Mouse (Mus musculus) splenic B cell, adult 2 months (primary cell): ENCODE data around the gene Grin2b.
"Not testable (repeated sequence)": the region's sequence is repeated elsewhere in the genome, so short reads cannot be mapped to it uniquely, and the experiment has no call there.

Source experiments
- DNase-seq: peaks from one replicate; pipeline ENCODE4 v3.0.0-alpha.2; 2011; ENCODE audit warnings: low read depth, low spot score
- H3K27me3 ChIP-seq: 2 replicates; pipeline ENCODE4 v1.6.1; 2012; ENCODE audit warnings: mild to moderate bottlenecking, low read length, moderate library complexity, mixed read lengths; ENCODE audit not compliant: control insufficient read depth, poor library complexity, insufficient read depth, severe bottlenecking
- H3K36me3 ChIP-seq: 2 replicates; pipeline ENCODE4 v1.6.1; 2012; ENCODE audit warnings: mild to moderate bottlenecking, low read length, moderate library complexity, mixed read lengths; ENCODE audit not compliant: control insufficient read depth, poor library complexity, insufficient read depth, severe bottlenecking

Grin2b gene

GRCm38 (mm10) chr6:135854173-135854591, 319.1 kb downstream of the Grin2b start:
- Histone ChIP-seq H3K36me3 (no peaks in the 10 kb centered on the region), H3K27me3 (no peaks in the 10 kb centered on the region)
- no peak for DNase-seq

- no peaks in the 10 kb centered on the region for H3K27me3 ChIP-seq
- H3K36me3 ChIP-seq = no peaks in the 10 kb centered on the region
- DNase-seq = no peak
Observed at GRCm38 (mm10) chr6:135843755-135844154, 329.6 kb downstream of the Grin2b start.

- no peak for DNase-seq
- H3K27me3 ChIP-seq = no peaks in the 10 kb centered on the region
- H3K36me3 ChIP-seq = no peaks in the 10 kb centered on the region
Observed at GRCm38 (mm10) chr6:135836353-135836752, 337.0 kb downstream of the Grin2b start.

- no peak for DNase-seq
- Histone ChIP-seq H3K36me3 (no peaks in the 10 kb centered on the region), H3K27me3 (no peaks in the 10 kb centered on the region)
Observed at GRCm38 (mm10) chr6:135833542-135833941, 339.8 kb downstream of the Grin2b start.

- Histone ChIP-seq H3K27me3 (no peaks in the 10 kb centered on the region), H3K36me3 (no peaks in the 10 kb centered on the region)
- no peak for DNase-seq
Observed at GRCm38 (mm10) chr6:135832041-135832440, 341.3 kb downstream of the Grin2b start.

- DNase-seq = no peak
- Histone ChIP-seq H3K36me3 (no peaks in the 10 kb centered on the region), H3K27me3 (no peaks in the 10 kb centered on the region)
Observed at GRCm38 (mm10) chr6:135831032-135831431, 342.3 kb downstream of the Grin2b start.

GRCm38 (mm10) chr6:135829458-135829857, 343.9 kb downstream of the Grin2b start:
- Histone ChIP-seq H3K36me3 (no peaks in the 10 kb centered on the region), H3K27me3 (no peaks in the 10 kb centered on the region)
- DNase-seq = no peak

GRCm38 (mm10) chr6:135828976-135829375, 344.3 kb downstream of the Grin2b start:
- no peaks in the 10 kb centered on the region for H3K36me3 ChIP-seq
- H3K27me3 ChIP-seq = no peaks in the 10 kb centered on the region
- no peak for DNase-seq

- peak; percentile 2 for DNase-seq
- H3K27me3 ChIP-seq = no peaks in the 10 kb centered on the region
- H3K36me3 ChIP-seq = no peaks in the 10 kb centered on the region
Observed at GRCm38 (mm10) chr6:135827942-135828341, 345.4 kb downstream of the Grin2b start.

- no peaks in the 10 kb centered on the region for H3K27me3 ChIP-seq
- H3K36me3 ChIP-seq = no peaks in the 10 kb centered on the region
- DNase-seq = no peak
Observed at GRCm38 (mm10) chr6:135827317-135827716, 346.0 kb downstream of the Grin2b start.

- not testable (repeated sequence) for H3K27me3 ChIP-seq, DNase-seq, H3K36me3 ChIP-seq
Observed at GRCm38 (mm10) chr6:135826776-135827175, 346.5 kb downstream of the Grin2b start.

- Histone ChIP-seq H3K27me3 (no peaks in the 10 kb centered on the region; the same call in 1 of the 2 replicates), H3K36me3 (no peaks in the 10 kb centered on the region)
- DNase-seq = no peak
Observed at GRCm38 (mm10) chr6:135817391-135817790, 355.9 kb downstream of the Grin2b start.

- no peaks in the 10 kb centered on the region; the same call in 1 of the 2 replicates for H3K27me3 ChIP-seq
Observed at GRCm38 (mm10) chr6:135813755-135814154, 359.6 kb downstream of the Grin2b start.

GRCm38 (mm10) chr6:135805436-135805835, 367.9 kb downstream of the Grin2b start:
- Histone ChIP-seq H3K27me3 (no peaks in the 10 kb centered on the region), H3K36me3 (no peaks in the 10 kb centered on the region)
- no peak for DNase-seq

More at GRCm38 (mm10) chr6:135813755-135814154, 359.6 kb downstream of the Grin2b start:
- no peaks in the 10 kb centered on the region for H3K36me3 ChIP-seq
- DNase-seq = no peak

GRCm38 (mm10) chr6:135799949-135800348, 373.4 kb downstream of the Grin2b start:
- Histone ChIP-seq H3K27me3 (no peaks in the 10 kb centered on the region; the same call in 1 of the 2 replicates), H3K36me3 (no peaks in the 10 kb centered on the region)
- DNase-seq = no peak
